Mouse (Mus musculus) layer of hippocampus, adult 18-20 months (tissue): ENCODE measurements around the gene Ccdc34. TPM values are rescaled to one million over a fixed set of nuclear protein-coding genes. Genes with fewer than 3 reads are reported as not detected.

Experiments used
- DNase-seq, 2 experiments: peaks; one replicate each; pipeline ENCODE4 v3.0.0; 2022; ENCODE audit warnings: low spot score in 2 of 2
- total RNA-seq, 2 experiments: library from RNA; stranded (reverse); gene quantifications; 2 replicates each; pipeline ENCODE4 v1.2.3; 2021

Gene Ccdc34
- total RNA-seq, 2 experiments from 2014 or later = 14.1 to 15.3 TPM

DNA sequence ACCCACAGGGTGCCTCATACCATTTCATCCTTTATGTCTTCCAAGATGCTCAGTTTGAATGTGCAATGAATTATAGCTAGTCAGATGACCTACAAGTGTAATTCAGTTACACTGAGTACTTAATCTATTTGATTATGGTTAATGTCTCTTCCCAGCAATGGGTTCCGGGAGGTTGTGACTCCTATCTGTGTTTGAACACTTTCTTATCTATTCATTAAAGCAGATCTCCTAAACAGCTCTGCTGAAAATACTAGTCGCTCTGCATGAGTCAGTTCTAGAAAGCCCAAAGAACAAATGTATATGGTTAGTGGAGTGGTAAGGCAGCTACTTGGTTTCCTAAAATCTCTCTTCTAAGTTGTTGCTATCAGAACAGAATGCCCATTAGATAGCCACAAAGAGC, 22.6 kb upstream of the Ccdc34 start:
- no peak for DNase-seq

DNA sequence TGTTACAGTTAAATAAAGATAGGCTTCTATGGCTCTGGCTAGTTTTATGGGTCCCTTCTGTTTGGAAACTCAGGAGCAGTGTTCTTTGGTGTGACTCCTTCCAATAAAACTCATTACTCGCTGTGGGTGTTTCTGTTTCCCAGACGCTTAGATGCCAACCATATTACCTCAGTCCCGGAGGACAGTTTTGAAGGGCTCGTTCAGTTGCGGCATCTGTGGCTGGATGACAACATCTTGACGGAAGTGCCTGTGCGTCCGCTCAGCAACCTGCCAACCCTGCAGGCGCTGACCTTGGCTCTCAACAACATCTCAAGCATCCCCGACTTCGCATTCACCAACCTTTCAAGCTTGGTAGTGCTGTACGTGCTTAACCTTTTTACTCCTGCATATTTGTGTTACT, 21.2 kb upstream of the Ccdc34 start:
- no peak for DNase-seq

DNA sequence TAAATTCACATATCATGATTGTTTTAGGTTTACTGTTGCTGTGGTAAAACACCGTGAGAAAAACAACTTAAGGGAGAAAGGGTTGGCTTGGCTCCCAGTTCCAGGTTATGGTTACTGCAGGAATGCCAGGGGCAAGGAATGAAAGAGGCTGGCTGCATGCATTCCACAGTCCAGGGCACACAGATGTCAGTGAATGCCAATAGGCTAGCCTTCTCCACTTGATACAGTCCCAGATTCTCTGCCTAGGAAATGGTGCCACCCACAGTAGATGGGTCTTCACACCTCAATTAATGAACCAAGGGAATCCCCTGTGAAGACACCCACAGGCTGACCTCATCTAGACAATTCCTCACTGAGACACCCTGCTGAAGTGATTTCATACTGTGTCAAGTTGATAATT, 12.9 kb upstream of the Ccdc34 start:
- no peak for DNase-seq

DNA sequence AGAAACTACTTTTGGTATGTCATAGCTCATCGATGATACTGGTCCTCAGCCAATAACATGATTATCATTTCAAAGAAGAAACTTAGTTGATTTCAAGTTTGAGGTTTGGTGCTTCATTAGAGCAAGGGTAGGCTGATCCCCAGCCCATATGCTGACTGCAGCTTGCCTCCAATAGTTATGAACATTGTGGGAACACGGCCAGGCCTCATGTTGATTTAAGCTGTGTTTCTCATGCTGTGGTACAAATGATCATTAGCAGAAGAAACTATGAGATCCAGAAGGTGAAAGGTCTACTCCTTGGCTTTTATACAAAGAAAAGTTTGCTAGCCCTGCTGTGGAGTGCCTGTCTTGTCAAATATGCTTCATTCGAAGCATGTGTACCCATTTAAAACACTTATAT, 12.5 kb upstream of the Ccdc34 start:
- DNase-seq = peak; percentile 44 to 84

DNA sequence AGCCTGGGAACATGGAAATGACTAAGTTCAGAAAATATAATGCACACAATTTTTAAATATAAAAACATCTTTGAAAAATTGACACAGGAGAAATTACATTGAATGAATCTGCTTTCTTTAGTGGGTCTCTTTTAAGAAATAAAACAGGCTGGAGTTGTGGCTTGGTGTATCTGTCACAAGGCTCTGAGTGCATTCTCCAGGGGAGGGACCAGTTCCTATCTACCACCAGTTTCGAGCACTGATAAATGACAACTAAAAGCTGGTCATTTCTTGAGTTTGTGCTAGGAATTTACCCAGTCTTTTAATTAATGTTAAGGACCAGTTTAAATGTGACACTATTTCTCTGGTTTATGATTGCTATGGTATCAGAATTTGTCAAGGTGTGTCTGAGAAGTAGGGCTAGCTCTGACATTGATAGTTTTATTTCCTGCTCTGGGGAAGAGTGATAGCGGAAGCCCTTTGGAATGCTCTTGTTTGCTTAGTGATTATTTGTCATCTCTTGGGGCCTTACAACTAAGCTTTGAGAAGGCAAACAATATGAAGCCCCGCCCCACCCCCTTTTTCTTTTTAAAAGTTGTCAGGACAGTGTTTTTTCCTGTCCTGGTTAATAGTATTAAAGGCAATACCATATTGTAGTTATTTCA, 11.9 kb upstream of the Ccdc34 start:
- no peak for DNase-seq

DNA sequence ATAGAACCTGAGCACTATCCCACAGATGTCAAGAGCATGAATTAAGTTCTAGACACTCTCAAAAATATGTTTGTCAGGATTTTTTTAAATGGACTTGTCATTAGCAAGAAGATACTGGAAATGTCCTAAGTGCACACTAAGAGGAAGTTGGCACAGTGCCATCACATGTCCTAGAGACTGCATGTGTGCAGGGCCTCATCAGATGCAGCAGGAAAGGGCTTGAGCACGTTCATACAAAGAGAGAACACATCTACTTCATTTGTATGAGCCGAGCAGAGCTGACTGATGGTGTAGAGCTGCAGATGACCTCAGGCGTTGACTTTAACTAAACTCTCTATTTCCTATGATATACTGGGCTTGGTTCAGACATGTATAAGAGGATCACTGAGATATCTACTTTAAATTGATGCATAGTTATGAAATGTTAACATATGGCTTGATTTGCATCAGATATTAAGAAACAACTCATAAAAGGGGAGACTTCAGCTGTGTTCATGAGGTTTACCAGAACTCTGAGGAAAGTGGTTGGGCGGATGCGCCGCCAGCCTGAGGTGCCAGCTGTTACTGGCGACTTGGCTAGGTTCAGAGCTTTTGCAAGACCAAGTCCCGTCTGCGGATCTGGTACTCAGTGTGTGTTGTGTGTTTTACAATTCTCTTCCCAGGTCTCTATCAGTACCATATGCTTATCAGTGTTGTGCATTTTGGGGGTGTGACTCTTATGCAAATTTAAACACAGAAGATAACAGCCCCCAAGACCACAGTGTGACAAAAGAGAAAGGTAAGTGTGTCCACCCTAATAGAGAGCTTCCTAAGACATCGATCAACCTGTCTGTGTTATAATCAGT, 10.0 kb upstream of the Ccdc34 start:
- no peak for DNase-seq

DNA sequence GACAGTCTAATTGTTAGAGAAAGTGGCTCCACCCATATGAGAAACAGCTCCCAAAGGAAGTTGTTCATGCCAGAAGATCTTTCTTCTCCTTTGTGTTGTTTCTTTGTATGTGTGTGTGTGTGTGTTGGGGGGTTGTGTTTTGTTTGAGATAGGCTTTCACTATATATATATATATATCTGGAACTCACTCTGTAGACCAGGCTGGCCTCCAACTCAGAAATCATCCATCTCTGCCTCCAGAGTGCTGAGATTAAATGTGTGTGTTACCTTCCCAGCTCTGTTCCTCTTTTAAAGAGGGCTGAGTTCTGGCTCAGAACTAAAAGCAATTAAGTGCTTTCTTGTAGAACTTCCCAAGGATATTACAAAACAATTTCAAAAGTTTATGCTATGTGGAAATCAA, 8.2 kb upstream of the Ccdc34 start:
- DNase-seq = no peak

DNA sequence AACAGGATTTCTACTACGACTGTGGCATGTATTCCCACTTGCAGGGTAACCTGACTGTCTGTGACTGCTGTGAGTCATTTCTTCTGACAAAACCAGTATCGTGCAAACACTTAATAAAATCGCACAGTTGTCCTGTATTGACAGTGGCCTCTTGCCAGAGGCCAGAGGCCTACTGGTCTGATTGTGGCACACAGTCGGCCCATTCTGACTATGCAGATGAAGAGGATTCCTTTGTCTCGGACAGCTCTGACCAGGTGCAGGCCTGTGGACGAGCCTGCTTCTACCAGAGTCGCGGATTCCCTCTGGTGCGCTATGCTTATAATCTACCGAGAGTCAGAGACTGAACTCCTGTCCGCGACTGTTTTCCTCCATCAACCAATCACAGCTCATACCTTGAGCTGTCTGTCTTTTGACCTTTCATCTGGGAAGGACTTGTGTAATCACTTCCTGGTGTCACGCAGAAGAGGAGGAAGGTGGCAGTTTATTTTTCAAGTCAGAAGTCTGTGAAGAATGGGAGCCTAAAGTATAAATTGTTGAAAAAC, 5.4 kb upstream of the Ccdc34 start:
- no peak for DNase-seq

DNA sequence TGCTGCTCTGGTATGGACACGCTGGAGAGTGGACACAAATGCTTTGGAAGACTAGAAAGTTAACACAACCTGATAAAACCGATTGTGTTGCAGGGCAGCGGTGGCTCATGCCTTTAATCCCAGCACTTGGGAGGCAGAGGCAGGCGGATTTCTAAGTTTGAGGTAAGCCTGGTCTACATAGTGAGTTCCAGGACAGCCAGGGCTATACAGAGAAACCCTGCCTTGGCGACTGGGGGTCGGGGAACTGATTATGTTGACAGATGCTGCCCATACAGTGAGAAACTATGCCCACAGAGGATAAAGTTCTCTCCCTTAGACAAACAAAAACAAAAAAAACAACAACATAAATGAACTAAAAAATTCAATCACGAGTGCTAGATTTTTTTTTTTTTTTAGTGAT, 530 bp upstream of the Ccdc34 start:
- DNase-seq = no peak

DNA sequence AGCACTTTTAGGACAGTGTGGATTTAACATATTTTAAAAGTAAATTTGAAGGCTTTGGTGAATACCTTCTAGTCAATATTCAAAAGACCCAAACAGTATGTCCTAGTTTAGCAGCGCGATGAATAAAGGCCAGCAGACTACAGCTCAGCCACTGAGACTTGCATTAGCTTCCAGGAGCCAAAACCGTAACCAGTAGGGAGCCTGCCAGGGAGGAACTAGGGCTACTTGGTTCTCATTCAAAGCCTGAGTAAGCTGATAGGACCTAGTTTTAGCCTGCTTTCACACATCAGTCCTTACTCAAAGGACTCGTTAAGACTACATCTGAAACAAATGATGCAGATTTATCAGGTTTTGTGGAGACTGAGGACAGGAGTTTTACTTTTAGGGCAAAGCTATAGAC, 2.0 kb downstream of the Ccdc34 start:
- no peak for DNase-seq

DNA sequence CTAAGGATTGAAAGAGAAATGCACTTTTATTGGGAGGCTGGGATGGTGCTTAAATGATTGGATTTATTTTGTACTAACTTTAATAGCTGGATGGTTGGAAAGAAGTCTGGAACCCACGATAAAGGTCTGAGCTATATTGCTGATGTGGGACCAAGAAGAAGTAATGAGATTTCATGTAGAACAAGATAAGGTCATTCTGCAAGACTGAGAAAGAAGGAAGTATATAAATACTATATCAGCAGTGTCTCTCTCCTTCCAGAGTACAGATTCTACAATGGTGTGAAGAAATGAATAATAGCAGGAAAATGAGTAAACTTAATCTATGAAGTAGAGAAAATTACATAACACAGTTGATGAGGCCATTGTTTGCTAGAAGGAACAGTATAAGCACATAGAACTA, 2.8 kb downstream of the Ccdc34 start:
- DNase-seq = no peak

DNA sequence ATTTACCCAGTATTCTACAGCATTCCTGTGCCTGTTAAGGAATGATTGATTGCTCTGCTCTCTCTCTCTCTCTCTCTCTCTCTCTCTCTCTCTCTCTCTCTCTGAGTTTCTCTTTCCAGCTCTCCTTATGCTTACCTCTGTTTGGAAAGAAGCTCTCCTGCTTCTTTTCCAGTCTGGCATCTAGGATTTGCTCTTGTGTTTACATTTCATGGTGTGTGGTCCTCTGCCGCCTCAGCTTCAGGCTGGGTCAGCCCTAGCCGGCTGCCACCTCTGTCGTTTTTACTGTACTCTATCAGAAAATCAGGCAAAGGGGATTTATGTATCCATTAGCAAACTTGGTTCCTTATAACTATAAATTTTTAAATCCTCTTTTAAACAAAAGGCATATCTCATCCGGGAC, 18.6 kb downstream of the Ccdc34 start:
- no peak for DNase-seq

DNA sequence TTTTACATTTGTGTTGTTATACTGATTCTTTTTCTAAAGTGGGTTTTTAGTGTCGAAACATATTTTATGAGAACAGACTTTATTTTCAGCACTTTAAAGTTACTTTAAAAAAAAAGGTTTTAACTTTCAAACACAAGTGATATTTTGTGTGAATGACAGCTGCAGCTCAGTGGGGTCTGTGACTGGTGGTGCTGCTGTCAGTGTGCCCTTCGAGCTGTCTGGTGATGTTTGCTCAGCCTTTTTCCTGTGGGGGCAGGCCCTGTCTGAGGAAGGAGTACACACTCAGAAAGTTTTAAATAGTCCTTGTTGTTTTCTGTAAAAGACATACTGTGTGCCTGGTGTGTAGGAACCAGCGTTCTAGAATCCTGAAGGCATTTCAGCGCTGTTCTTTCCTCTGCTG, 19.0 kb downstream of the Ccdc34 start:
- no peak for DNase-seq

DNA sequence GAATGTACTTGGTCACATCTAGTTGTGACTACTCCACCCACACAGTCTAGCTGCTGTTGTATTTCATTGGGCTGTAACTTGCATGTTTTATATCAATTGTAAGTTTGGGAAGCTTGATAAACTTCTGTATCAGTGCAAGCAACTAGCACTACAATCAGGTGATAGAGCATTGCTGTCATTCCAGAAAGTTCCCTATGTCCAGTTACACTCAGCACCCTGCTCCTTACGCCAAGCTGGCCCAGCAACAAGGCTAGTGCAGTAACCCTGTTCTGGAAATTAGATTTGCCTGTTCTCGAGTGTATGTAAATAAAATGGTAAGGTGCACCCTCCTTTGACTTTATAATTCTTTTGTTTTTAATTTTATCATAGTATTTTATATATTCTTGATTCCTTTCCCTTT, 19.6 kb downstream of the Ccdc34 start:
- DNase-seq = peak in 1 of 2 experiments; percentile 15

DNA sequence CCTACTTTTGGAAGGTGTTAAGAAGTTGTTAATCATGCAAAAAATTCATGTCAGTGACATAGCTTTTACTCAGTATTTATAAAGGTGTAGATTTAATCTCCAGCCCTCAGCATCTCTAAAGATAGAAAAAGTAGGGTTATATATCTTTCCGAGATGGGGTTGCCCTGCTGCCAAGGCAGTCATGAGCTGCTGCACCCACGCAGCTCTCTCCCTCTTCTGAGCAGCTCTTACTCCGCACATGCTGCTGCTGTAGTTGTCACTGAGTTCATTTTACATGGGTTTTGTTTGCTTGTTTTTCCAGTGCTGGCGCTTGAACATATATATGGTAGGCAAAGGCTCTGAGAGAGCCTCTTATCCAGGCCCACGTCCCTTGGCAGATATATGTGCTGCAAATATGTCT, 20.7 kb downstream of the Ccdc34 start:
- peak; percentile 24 to 55 for DNase-seq

DNA sequence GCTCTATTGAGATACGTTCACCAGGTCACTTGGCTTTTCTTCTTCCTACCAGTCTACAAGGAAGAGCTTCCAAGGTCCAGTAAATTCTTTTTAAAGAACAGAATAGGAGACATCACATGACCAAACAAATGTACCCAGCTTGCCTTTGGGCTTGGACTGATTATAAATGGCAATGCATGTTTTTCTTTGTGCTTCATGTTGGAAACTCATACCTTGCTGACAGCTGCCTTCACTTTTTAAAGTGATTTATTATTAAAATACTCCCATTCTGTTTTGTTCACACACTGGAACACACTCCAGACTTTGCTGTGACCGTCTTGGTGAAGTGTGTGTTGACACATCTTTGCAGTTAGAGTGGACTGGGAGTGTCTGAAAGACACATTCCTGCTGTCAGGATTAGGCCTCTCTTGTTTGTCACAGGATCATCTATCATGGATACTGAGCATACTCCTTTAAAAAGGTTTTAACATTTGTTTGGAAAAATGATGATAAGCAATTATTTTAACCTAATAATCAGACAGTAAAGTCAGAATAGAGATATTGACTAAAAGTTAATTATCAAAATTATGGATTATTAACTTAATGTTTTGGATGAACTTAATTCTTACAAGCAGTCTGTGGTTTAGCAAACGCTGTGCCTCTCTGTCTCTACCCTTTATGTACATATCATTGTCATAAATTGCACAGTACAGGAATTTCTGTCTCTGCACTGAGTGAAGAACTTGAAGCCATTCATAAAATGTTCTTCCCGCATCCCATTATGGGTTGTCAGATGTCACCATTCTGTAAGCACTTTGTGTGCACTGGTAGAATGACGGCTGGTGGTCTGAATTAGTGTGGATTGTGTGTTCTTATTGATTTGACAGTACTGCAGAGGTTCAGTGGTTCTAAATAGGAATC, 25.5 kb downstream of the Ccdc34 start:
- DNase-seq = no peak

DNA sequence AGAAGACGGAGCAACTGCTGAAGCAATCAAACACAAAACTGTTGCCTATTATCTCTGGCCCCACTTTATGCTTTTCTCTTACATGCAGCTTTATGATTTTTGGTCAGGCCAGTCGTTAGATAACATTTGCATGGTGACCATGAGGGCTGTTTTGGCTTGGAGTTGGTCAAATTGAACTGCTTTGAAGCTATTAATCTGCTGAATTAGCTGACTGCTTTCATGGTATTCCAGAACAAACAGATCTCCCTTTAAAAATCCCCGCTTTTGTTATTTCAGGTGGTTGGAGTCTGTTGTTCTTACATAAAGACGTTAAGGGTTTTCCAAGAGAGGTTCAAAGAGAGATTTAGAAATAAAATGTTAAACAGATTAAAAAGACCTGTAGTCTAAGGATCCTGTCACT, 40.8 kb downstream of the Ccdc34 start:
- DNase-seq = no peak

DNA sequence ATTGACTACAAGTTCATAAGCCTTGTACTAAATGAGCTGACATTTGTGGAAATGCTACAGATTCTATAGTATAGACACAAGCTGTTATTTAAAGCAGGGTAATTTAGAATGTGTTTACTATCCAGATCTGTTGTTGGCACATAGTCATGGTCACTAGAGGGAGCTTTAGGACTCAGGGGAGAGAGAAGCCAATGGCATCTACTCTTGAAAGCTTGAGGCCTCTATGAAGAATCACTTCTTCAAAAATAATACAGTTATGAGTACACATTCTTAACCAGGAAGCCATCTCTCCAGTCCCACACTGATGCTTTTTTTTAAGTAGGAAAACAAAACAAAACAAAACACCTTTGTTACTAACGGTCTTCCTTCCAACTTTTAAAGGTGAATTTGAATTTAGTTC, 45.5 kb downstream of the Ccdc34 start:
- DNase-seq = peak in 1 of 2 experiments; percentile 5

DNA sequence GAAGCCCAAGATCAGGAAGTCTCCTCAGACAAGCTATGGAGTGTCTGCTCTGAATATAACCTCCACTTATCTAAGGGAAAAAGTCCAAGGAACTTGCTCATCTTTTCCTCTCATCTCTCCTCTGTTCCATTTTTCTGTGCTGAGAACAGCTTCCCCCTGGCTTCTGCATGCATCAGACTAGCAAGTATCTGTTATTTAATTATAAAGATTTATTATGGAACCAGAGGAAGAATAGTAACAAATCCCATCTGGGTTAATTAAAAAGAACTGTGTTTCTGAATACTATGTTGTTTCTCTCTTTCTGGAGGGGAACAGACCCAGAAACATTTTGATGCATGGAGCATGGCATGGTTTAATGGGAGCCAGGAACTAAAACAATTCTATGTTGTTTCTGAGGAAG, 51.3 kb downstream of the Ccdc34 start:
- no peak for DNase-seq

DNA sequence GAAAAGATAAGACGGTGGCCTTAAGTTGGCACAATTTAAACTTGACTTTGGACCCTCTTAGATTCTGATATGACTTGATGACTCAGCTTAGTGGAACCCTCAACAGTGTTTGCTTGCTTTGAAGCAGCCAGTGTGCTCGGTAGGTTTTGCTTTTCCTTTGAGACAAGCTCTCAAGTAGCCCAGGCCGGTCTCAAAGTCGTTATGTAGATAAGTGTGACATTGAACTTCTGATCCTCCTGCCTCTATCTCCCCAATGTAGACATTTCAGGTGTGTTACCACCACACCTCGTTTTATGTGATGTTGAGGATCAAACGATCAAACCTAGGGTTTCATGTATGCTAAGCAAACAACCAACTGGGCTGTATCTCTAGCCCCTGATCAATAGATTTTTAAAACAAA, 55.4 kb downstream of the Ccdc34 start:
- DNase-seq = no peak

DNA sequence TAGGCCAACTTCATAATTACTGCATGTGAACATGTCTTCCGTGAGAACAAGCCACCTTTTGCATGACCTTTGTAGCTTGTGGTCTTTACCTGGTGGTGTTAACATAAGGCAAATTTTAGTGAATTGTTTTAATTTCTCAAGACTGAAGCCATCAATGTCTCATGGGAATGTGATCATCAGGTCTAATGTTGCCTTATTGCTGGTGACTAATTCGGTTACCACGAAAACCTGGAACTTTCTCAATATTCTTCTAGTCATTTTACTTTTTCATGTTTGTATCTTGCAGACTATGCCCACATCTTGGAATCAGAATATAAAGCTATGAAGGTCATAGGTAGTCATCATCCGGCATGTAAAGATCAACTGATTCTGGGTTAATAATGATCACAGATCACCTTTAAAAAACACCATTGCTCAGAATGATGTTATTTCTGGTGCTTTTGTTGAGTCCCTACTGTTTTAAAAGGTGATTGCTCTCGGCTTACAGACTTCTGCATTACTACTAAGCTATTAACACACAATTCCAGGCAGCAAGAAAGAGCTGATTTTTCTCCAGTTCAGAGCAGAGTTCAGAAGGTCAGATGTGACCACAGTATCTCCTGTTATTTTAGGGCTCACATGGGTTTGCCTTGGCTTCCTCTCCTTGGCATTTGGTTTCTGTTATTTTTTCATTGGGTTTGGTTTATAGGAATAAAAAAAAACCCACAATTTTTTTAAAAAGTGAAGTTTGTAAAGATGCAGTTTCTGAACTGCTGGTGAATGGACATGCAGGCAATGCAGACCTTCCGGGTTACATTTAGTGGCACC, 57.2 kb downstream of the Ccdc34 start:
- no peak for DNase-seq
